Mouse (Mus musculus): ENCODE results near the gene 2610528J11Rik. TPM values are rescaled to one million over a fixed set of nuclear protein-coding genes. Genes with fewer than 3 reads are reported as not detected.
"Not testable (repeated sequence)": the region's sequence is repeated elsewhere in the genome, so short reads cannot be mapped to it uniquely, and the experiment has no call there.

Gene 2610528J11Rik
- polyA plus RNA-seq, 1 experiment from 2014 or later, result 0.31 TPM

- peak overlapping the region; percentile 35 for H3K9ac ChIP-seq
- H3K27ac ChIP-seq (ENCODE audit: poor library complexity, severe bottlenecking), result no peak overlapping the region
- peaks cover 15% of the 10 kb centered on the region for H3K4me1 ChIP-seq (replicated peaks)
- ATAC-seq (ENCODE audit: insufficient number of reproducible peaks, low FRiP score), result no peak
- peak overlapping the region; percentile 45 for H3K4me3 ChIP-seq
- WGBS, result 48% methylated on average over 9 of the region's 9 CpGs
- H3K4me2 ChIP-seq, result peak overlapping the region; percentile 78
- no peaks in the 10 kb centered on the region for H3K9me3 ChIP-seq (replicated peaks)
- H3K27me3 ChIP-seq (replicated peaks), result peaks cover 25% of the 10 kb centered on the region
- no peaks in the 10 kb centered on the region for H3K36me3 ChIP-seq
Observed at GRCm38 (mm10) chr4:118542510-118543157, 15.8 kb downstream of the 2610528J11Rik start.

- Histone ChIP-seq H3K27me3 (replicated peaks) (peaks cover 23% of the 10 kb centered on the region), H3K4me1 (replicated peaks) (peaks cover 15% of the 10 kb centered on the region), H3K9ac (peak overlapping the region; percentile 35), H3K9me3 (replicated peaks) (peaks cover 3% of the 10 kb centered on the region), H3K36me3 (no peaks in the 10 kb centered on the region), H3K27ac (ENCODE audit: poor library complexity, severe bottlenecking) (no peak overlapping the region), H3K4me3 (peak overlapping the region; percentile 45), H3K4me2 (peak overlapping the region; percentile 78)
- no peak for ATAC-seq (ENCODE audit: insufficient number of reproducible peaks, low FRiP score)
- 15% methylated on average over 13 of the region's 13 CpGs for WGBS
Observed at GRCm38 (mm10) chr4:118543158-118543530, 16.3 kb downstream of the 2610528J11Rik start.

- peak; percentile 70 for ATAC-seq (ENCODE audit: insufficient number of reproducible peaks, low FRiP score)
Observed at GRCm38 (mm10) chr4:118543592-118544260, 16.9 kb downstream of the 2610528J11Rik start, which contains the start of gene Tmem125. Gene Tmem125, minus strand, starts transcription at chr4:118544044.

GRCm38 (mm10) chr4:118544441-118545127, 17.8 kb downstream of the 2610528J11Rik start:
- no peak for ATAC-seq (ENCODE audit: insufficient number of reproducible peaks, low FRiP score)
- H3K4me1 ChIP-seq (replicated peaks), result peaks cover 15% of the 10 kb centered on the region
- H3K36me3 ChIP-seq, result no peaks in the 10 kb centered on the region
- no peak overlapping the region for H3K9ac ChIP-seq
- peaks cover 4% of the 10 kb centered on the region for H3K9me3 ChIP-seq (replicated peaks)
- H3K4me2 ChIP-seq, result peak overlapping the region; percentile 78; the same call in 1 of the 2 replicates
- 74% methylated on average over 14 of the region's 14 CpGs for WGBS
- H3K27me3 ChIP-seq (replicated peaks), result peaks cover 15% of the 10 kb centered on the region
- H3K27ac ChIP-seq (ENCODE audit: poor library complexity, severe bottlenecking), result no peak overlapping the region
- no peak overlapping the region for H3K4me3 ChIP-seq

More at GRCm38 (mm10) chr4:118543592-118544260, 16.9 kb downstream of the 2610528J11Rik start, which contains the start of gene Tmem125:
- peak within 1 kb of the TSS; percentile 78 for H3K4me2 ChIP-seq
- H3K4me1 ChIP-seq (replicated peaks), result peaks cover 15% of the 10 kb centered on the region
- peak within 1 kb of the TSS; percentile 35 for H3K9ac ChIP-seq
- H3K27me3 ChIP-seq (replicated peaks), result peaks cover 18% of the 10 kb centered on the region
- H3K27ac ChIP-seq (ENCODE audit: poor library complexity, severe bottlenecking), result no peak within 1 kb of the TSS
- H3K36me3 ChIP-seq, result no peaks in the 10 kb centered on the region
- 1% methylated on average over 24 of the region's 24 CpGs for WGBS
- H3K9me3 ChIP-seq (replicated peaks), result peaks cover 4% of the 10 kb centered on the region
- H3K4me3 ChIP-seq, result peak within 1 kb of the TSS; percentile 45

GRCm38 (mm10) chr4:118547424-118548129, 20.8 kb downstream of the 2610528J11Rik start:
- not testable (repeated sequence) for H3K36me3 ChIP-seq; ATAC-seq (ENCODE audit: insufficient number of reproducible peaks, low FRiP score); H3K27ac ChIP-seq (ENCODE audit: poor library complexity, severe bottlenecking); H3K4me2 ChIP-seq; H3K4me3 ChIP-seq; H3K9ac ChIP-seq; H3K27me3 ChIP-seq (replicated peaks); H3K9me3 ChIP-seq (replicated peaks)
- whole genome bisulfite sequencing, result 83% methylated on average over 23 of the region's 23 CpGs
- H3K4me1 ChIP-seq (replicated peaks), result peaks cover 13% of the 10 kb centered on the region

GRCm38 (mm10) chr4:118548130-118548480, 21.3 kb downstream of the 2610528J11Rik start:
- not testable (repeated sequence) for H3K36me3 ChIP-seq; H3K27me3 ChIP-seq (replicated peaks); H3K4me2 ChIP-seq; H3K27ac ChIP-seq (ENCODE audit: poor library complexity, severe bottlenecking); H3K9me3 ChIP-seq (replicated peaks); H3K4me3 ChIP-seq; ATAC-seq (ENCODE audit: insufficient number of reproducible peaks, low FRiP score); H3K4me1 ChIP-seq (replicated peaks); H3K9ac ChIP-seq
- WGBS, result 81% methylated on average over 10 of the region's 10 CpGs

- H3K9me3 ChIP-seq (replicated peaks), result peaks cover under 1% of the 10 kb centered on the region
- H3K4me3 ChIP-seq, result no peak overlapping the region
- 66% methylated on average over 3 of the region's 3 CpGs for WGBS
- no peak overlapping the region for H3K9ac ChIP-seq
- H3K4me1 ChIP-seq (replicated peaks), result no peaks in the 10 kb centered on the region
- peak; percentile 45; the same call in 1 of the 2 replicates for ATAC-seq (ENCODE audit: insufficient number of reproducible peaks, low FRiP score)
- H3K4me2 ChIP-seq, result no peak overlapping the region
- H3K27ac ChIP-seq (ENCODE audit: poor library complexity, severe bottlenecking), result no peak overlapping the region
- H3K36me3 ChIP-seq, result no peaks in the 10 kb centered on the region
- 0 out of 2 replicates have a peak, but pooled peaks cover 9% of the 10 kb centered on the region for H3K27me3 ChIP-seq (replicated peaks)
Observed at GRCm38 (mm10) chr4:118553039-118553649, 26.3 kb downstream of the 2610528J11Rik start.

GRCm38 (mm10) chr4:118564062-118564925, 37.5 kb downstream of the 2610528J11Rik start:
- no peaks in the 10 kb centered on the region for H3K4me1 ChIP-seq (replicated peaks)
- H3K27ac ChIP-seq (ENCODE audit: poor library complexity, severe bottlenecking), result no peak overlapping the region
- no peak for ATAC-seq (ENCODE audit: insufficient number of reproducible peaks, low FRiP score)
- no peak overlapping the region for H3K4me3 ChIP-seq
- no peak overlapping the region for H3K4me2 ChIP-seq
- H3K9me3 ChIP-seq (replicated peaks), result 0 out of 2 replicates have a peak, but pooled peaks cover 5% of the 10 kb centered on the region
- peaks cover 21% of the 10 kb centered on the region for H3K27me3 ChIP-seq (replicated peaks)
- H3K36me3 ChIP-seq, result no peaks in the 10 kb centered on the region
- H3K9ac ChIP-seq, result no peak overlapping the region
- 78% methylated on average over 13 of the region's 13 CpGs for WGBS

- Histone ChIP-seq H3K4me3 (no peak overlapping the region), H3K4me1 (replicated peaks) (no peaks in the 10 kb centered on the region), H3K9me3 (replicated peaks) (0 out of 2 replicates have a peak, but pooled peaks cover 5% of the 10 kb centered on the region), H3K9ac (no peak overlapping the region), H3K27ac (ENCODE audit: poor library complexity, severe bottlenecking) (no peak overlapping the region), H3K27me3 (replicated peaks) (peaks cover 23% of the 10 kb centered on the region), H3K36me3 (no peaks in the 10 kb centered on the region), H3K4me2 (no peak overlapping the region)
- 53% methylated on average over 3 of the region's 3 CpGs for WGBS
- ATAC-seq (ENCODE audit: insufficient number of reproducible peaks, low FRiP score), result no peak
Observed at GRCm38 (mm10) chr4:118564926-118565279, 38.1 kb downstream of the 2610528J11Rik start.

GRCm38 (mm10) chr4:118566161-118566676, 39.4 kb downstream of the 2610528J11Rik start:
- Histone ChIP-seq H3K4me3 (no peak overlapping the region), H3K4me1 (replicated peaks) (no peaks in the 10 kb centered on the region), H3K9me3 (replicated peaks) (0 out of 2 replicates have a peak, but pooled peaks cover 5% of the 10 kb centered on the region), H3K9ac (no peak overlapping the region), H3K4me2 (no peak overlapping the region), H3K27me3 (replicated peaks) (peaks cover 33% of the 10 kb centered on the region), H3K27ac (ENCODE audit: poor library complexity, severe bottlenecking) (no peak overlapping the region), H3K36me3 (no peaks in the 10 kb centered on the region)
- WGBS, result 37% methylated on average over 7 of the region's 7 CpGs
- no peak for ATAC-seq (ENCODE audit: insufficient number of reproducible peaks, low FRiP score)
